Mouse (Mus musculus) kidney, adult 9 months (tissue): ENCODE measurements at regions not wholly inside any gene's neighbourhood (a gene's known extent, or its start where the extent isn't known, plus 50 kb on each side); places are given as distances from the start of the nearest gene placed in this dataset.

Experiments used
- DNase-seq: peaks from one replicate; pipeline ENCODE4 v3.0.0; 2022

GRCm38 (mm10) chr13:92911660-92912284 is 67.2 kb downstream of the Mtx3 start:
- no peak for DNase-seq

GRCm38 (mm10) chr13:92912661-92913060 is 68.1 kb downstream of the Mtx3 start:
- DNase-seq = no peak

GRCm38 (mm10) chr13:92914631-92915030 is 70.1 kb downstream of the Mtx3 start:
- no peak for DNase-seq

GRCm38 (mm10) chr13:92915221-92915839 is 70.8 kb downstream of the Mtx3 start:
- no peak for DNase-seq

- no peak for DNase-seq
These were observed 71.6 kb downstream of the Mtx3 start for GRCm38 (mm10) chr13:92915948-92916710.

GRCm38 (mm10) chr13:92919882-92920281 is 75.3 kb downstream of the Mtx3 start:
- no peak for DNase-seq

GRCm38 (mm10) chr13:92921936-92922335 is 77.4 kb downstream of the Mtx3 start:
- no peak for DNase-seq

- no peak for DNase-seq
These were observed 78.9 kb downstream of the Mtx3 start for GRCm38 (mm10) chr13:92923496-92923895.

GRCm38 (mm10) chr13:92924021-92924420 is 79.5 kb downstream of the Mtx3 start:
- no peak for DNase-seq

GRCm38 (mm10) chr13:92925196-92925595 is 80.6 kb downstream of the Mtx3 start:
- DNase-seq = no peak

- no peak for DNase-seq
These were observed 84.0 kb downstream of the Mtx3 start for GRCm38 (mm10) chr13:92928551-92928950.

- DNase-seq = no peak
These were observed 87.1 kb downstream of the Mtx3 start for GRCm38 (mm10) chr13:92931696-92932095.

GRCm38 (mm10) chr13:92939032-92939431 is 94.5 kb downstream of the Mtx3 start:
- no peak for DNase-seq

GRCm38 (mm10) chr13:92940610-92941009 is 96.0 kb downstream of the Mtx3 start:
- DNase-seq = no peak

- no peak for DNase-seq
These were observed 104.0 kb downstream of the Mtx3 start for GRCm38 (mm10) chr13:92948560-92948959.

GRCm38 (mm10) chr13:92960031-92960430 is 115.5 kb downstream of the Mtx3 start:
- DNase-seq = no peak

- no peak for DNase-seq
These were observed 118.1 kb downstream of the Mtx3 start for GRCm38 (mm10) chr13:92962625-92963024.

GRCm38 (mm10) chr13:92963351-92963895 is 118.9 kb downstream of the Mtx3 start:
- DNase-seq = no peak

- no peak for DNase-seq
These were observed 119.7 kb downstream of the Mtx3 start for GRCm38 (mm10) chr13:92964213-92964743.

- DNase-seq = no peak
These were observed 122.6 kb downstream of the Mtx3 start for GRCm38 (mm10) chr13:92967025-92967610.

GRCm38 (mm10) chr13:92969579-92969978 is 125.0 kb downstream of the Mtx3 start:
- DNase-seq = no peak

- DNase-seq = no peak
These were observed 128.3 kb downstream of the Mtx3 start for GRCm38 (mm10) chr13:92972891-92973290.

GRCm38 (mm10) chr13:92973791-92974190 is 129.2 kb downstream of the Mtx3 start:
- DNase-seq = no peak
